ENCODE assay signal across 9 mouse cellular contexts in genomic region chr14:114790946-114791830, GRCm38 (mm10).
DNase-seq lines count a peak whose midpoint lies in the region; ATAC-seq lines count a peak whose summit lies in the region.
"Had no signal": no experiment of that assay in that cellular context is flagged by ENCODE, and none has a peak within 500 bp of the region (broad histone marks: within the 10 kb centered on the region; RNA-seq: fewer than 3 reads in every experiment).

No protein-coding gene starts in this region.

- peak; percentile 99 for ATAC-seq in common myeloid progenitor, adult 5-6 weeks (replicated peaks; ENCODE audit: low read depth, poor library complexity, severe bottlenecking)
- ATAC-seq in granulocyte monocyte progenitor cell, adult 5-6 weeks (replicated peaks; ENCODE audit: poor library complexity, severe bottlenecking): peak; percentile 93
- peak; percentile 90 for ATAC-seq in midbrain, embryonic 15.5 days (replicated peaks)

- WGBS in limb, embryonic 10.5 days: 31% methylated on average over 13 of the region's 13 CpGs
- WGBS in midbrain, embryonic 15.5 days: 19% methylated on average over 13 of the region's 13 CpGs

- peak; percentile 50 for DNase-seq in urinary bladder, postnatal 14 days (ENCODE audit: low spot score)
- DNase-seq in urinary bladder, postnatal 10 days (ENCODE audit: low spot score): no peak
- peak; percentile 32 to 72 for DNase-seq in kidney, adult 8-10 months
- peak; percentile 79 for DNase-seq in limb, embryonic 10.5 days (ENCODE audit: low spot score)
- DNase-seq in testis, postnatal 14 days (ENCODE audit: low spot score): peak; percentile 16

- no peak overlapping the region for H3K4me3 ChIP-seq in limb, embryonic 10.5 days
- 0 out of 2 replicates have a peak overlapping the region, but pooled peaks have one; percentile 7 for H3K4me3 ChIP-seq in midbrain, embryonic 15.5 days
- H3K4me3 ChIP-seq: embryonic facial prominence, embryonic 12.5 days had no signal

- H3K9ac ChIP-seq in midbrain, embryonic 15.5 days: no peak overlapping the region
- H3K9ac ChIP-seq: embryonic facial prominence, embryonic 12.5 days had no signal

- no peak overlapping the region for H3K27ac ChIP-seq in limb, embryonic 10.5 days
- H3K27ac ChIP-seq in midbrain, embryonic 15.5 days: 0 out of 2 replicates have a peak overlapping the region, but pooled peaks have one; percentile 6
- H3K27ac ChIP-seq: embryonic facial prominence, embryonic 12.5 days had no signal

- H3K36me3 ChIP-seq in limb, embryonic 10.5 days: no peaks in the 10 kb centered on the region
- no peaks in the 10 kb centered on the region for H3K36me3 ChIP-seq in midbrain, embryonic 15.5 days (replicated peaks)
- H3K36me3 ChIP-seq: embryonic facial prominence, embryonic 12.5 days had no signal

- no peaks in the 10 kb centered on the region for H3K4me1 ChIP-seq in limb, embryonic 10.5 days
- peaks cover 9% of the 10 kb centered on the region for H3K4me1 ChIP-seq in midbrain, embryonic 15.5 days
- H3K4me1 ChIP-seq: embryonic facial prominence, embryonic 12.5 days had no signal

- H3K9me3 ChIP-seq in limb, embryonic 10.5 days (replicated peaks): no peaks in the 10 kb centered on the region
- no peaks in the 10 kb centered on the region for H3K9me3 ChIP-seq in midbrain, embryonic 15.5 days
- H3K9me3 ChIP-seq: embryonic facial prominence, embryonic 12.5 days had no signal

- H3K4me2 ChIP-seq in midbrain, embryonic 15.5 days: peak overlapping the region; percentile 40
- H3K4me2 ChIP-seq: embryonic facial prominence, embryonic 12.5 days had no signal

- H3K27me3 ChIP-seq in limb, embryonic 10.5 days (ENCODE audit: low read depth, poor library complexity, severe bottlenecking): no peaks in the 10 kb centered on the region
- no peaks in the 10 kb centered on the region for H3K27me3 ChIP-seq in midbrain, embryonic 15.5 days (replicated peaks)
- H3K27me3 ChIP-seq: embryonic facial prominence, embryonic 12.5 days had no signal
